Mouse (Mus musculus) CD4-positive, CD25-positive, alpha-beta regulatory T cell, adult 9 weeks (primary cell): ENCODE results near the gene Ssr2. TPM values are rescaled to one million over a fixed set of nuclear protein-coding genes. Genes with fewer than 3 reads are reported as not detected.

ENCODE experiments used
- polyA plus RNA-seq: library from polyadenylated mRNA; unstranded; fragments of 100-300 nt; shearing (Covaris generic); gene quantifications from one replicate; pipeline ENCODE4 v1.2.1, GENCODE M21; 2017

Gene Ssr2
- 146 TPM for polyA plus RNA-seq

DNA sequence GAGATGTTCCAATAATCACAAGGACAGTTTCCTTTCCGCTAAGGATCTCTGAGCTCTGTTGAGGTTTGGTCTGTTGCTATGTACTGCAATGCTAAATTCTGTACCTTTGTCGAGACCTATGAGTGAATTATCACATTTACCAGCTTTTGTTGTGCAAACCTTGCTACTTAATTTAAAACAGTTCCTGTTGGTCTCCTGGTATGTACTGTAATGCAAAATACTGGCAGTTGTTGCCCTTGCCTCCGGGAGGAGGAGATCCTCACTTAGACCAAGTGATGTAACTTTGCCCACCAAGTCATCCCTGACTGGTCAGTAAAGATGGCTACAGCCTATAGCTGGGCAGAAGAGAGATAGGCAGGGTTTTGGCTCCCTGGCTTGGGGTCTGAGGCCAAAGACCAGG, at the start of gene Ssr2:
Ssr2 (plus strand) TSS at position 337 of the 400 bp plus-strand sequence.

DNA sequence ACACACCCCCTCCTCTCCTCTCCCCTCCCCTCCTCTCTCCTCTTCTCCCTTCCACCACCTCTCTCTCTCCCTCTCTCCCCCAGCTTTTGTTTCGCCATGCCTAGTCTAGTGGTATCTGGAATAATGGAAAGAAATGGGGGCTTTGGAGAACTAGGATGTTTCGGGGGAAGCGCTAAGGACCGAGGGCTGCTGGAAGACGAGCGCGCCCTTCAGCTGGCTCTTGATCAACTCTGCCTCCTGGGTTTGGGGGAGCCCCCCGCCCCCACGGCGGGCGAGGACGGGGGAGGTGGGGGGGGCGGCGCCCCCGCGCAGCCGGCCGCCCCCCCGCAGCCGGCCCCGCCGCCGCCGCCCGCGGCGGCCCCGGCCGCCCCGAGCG, 43.4 kb upstream of the Ssr2 start, which contains the start of gene Mex3a:
Mex3a (plus strand) TSS at position 97 of the 376 bp plus-strand sequence.

DNA sequence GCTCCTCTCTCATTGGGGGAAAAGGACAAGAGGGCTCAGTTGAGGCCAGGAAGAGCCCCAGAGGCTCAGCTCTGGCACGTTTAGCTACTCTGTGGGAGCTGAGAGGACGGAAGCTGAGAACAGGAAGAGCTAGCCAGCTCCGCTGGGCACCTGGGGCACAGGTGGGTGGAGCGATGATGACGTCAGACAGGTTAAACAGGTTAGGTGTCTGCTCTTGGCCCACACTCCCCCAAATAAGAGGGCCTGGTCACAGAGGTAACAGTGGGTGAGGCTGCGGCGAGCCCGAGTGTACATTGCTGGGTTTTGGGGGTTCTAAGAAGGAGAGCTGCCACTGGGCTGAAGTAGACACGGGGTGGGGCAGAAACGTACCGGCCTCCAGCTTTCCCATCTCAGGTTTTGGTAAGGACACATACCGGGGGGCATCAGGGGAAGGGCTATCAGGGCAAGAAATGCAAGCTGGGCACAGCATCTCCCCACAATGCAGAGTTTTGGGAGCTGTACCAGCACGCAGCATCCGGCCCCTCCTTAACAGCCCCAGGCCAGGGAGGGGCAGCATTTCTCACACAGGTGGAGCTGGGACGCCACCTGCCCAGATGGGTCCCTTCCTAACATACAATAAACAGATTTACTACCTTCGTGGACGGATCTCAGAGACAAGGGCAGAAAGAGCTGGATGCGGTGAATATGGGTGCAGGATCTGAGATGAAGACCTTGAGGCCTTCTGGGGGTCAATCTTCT, 27.3 kb upstream of the Ssr2 start, which contains the start of gene Rab25:
Rab25 (minus strand) TSS at position 121 of the 738 bp plus-strand sequence.

DNA sequence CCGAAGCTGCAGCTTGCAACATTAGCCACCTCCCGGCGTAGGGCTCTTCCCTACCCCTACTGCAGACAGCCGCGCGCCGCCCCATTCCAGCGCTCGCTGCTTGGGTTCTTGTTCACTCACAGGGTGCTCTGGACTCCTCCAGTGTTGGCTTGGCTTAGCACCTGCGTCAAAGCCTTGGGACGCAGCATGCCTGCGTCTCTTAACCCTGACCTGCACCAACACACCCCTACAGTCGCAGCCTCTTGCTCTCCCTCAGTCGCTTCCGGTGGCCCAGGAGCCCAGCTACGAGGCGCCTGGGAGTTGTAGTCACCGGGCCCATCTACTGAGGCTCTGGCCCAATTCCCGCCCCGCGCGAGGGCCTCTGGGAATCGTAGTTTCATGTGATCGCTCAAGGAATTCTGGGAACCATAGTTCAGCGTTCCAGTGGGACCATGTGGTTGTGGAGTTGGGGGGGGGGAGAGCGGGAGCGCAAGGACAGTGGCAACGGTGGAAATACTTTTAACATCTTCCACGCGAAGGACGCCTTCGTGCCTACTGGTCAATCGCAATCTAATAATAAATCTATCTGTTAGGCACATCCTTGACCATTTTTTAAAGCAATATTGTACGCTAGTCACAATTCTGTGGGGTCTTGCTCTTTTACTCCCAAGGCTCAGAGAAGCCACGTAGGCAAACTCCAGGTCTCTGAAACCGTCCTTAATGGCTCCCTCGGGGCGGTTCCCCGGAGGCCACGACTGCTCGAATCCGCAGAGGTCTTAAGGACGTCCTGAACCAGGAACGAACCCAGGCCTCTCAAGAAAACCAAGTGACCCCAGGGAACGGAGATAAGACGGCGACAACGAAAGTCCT, 22.8 kb upstream of the Ssr2 start, which contains the start of gene Lamtor2:
Lamtor2 (minus strand) TSS at position 399 of the 849 bp plus-strand sequence.

DNA sequence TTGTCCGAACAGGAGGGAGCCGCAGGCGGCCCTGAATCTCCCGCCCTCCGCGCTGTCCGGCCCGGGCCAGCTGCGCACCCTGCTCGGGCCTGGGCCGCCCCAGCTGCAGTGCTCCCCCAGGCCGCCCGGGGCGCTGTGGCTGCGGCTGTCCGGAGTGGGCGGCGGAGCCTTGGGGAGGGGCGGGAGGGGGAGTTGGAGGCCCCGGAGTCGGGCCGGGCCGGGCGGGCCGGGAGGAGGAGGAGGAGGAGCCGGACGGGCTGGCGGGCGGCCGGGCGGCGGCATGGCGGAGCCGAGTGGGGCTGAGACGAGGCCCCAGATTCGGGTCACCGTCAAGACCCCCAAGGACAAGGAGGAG, 22.2 kb upstream of the Ssr2 start, which contains the start of gene Ubqln4:
Ubqln4 (plus strand) TSS at position 234 of the 355 bp plus-strand sequence.

DNA sequence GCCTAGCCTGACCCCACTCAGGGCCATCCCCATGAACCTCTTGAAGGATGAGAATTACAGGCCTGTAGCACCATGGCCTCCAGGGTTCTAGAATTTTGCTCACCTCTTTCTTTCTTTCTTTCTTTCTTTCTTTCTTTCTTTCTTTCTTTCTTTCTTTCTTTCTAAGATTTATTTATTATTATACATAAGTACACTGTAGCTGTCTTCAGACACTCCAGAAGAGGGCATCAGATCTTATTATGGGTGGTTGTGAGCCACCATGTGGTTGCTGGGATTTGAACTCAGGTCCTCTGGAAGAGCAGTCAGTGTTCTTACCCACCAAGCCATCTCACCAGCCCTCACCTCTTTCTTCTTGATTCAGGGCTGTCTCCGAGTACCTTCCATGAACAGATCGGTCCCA, 30.0 kb downstream of the Ssr2 start, which contains the start of gene Arhgef2:
Arhgef2 (plus strand) TSS at position 301 of the 400 bp plus-strand sequence.

Other genes with a start within 250 kb of the Ssr2 start
- gene Tmem79, start 239.7 kb upstream of the Ssr2 start, polyA plus RNA-seq = 1.4 TPM
- gene Smg5, start 239.6 kb upstream of the Ssr2 start, polyA plus RNA-seq = 47.8 TPM
- not detected for gene Paqr6, start 211.3 kb upstream of the Ssr2 start, polyA plus RNA-seq
- not detected for gene Bglap3, start 203.1 kb upstream of the Ssr2 start, polyA plus RNA-seq
- not detected for gene Bglap2, start 197.2 kb upstream of the Ssr2 start, polyA plus RNA-seq
- gene Bglap, start 191.4 kb upstream of the Ssr2 start, polyA plus RNA-seq = not detected
- 44.0 TPM for gene Pmf1, start 165.5 kb upstream of the Ssr2 start, polyA plus RNA-seq
- gene Slc25a44, start 150.7 kb upstream of the Ssr2 start, polyA plus RNA-seq = 25.6 TPM
- gene Sema4a, start 114.7 kb upstream of the Ssr2 start, polyA plus RNA-seq = 80.1 TPM
- 9.1 TPM for gene Lmna, start 65.9 kb upstream of the Ssr2 start, polyA plus RNA-seq
- 0.32 TPM for gene Mex3a, start 43.5 kb upstream of the Ssr2 start, polyA plus RNA-seq
- not detected for gene Rab25, start 27.6 kb upstream of the Ssr2 start, polyA plus RNA-seq
- gene Lamtor2, start 22.8 kb upstream of the Ssr2 start, polyA plus RNA-seq = 227 TPM
- gene Ubqln4, start 22.1 kb upstream of the Ssr2 start, polyA plus RNA-seq = 52.5 TPM
- gene Arhgef2, start 30.1 kb downstream of the Ssr2 start, polyA plus RNA-seq = 139 TPM
- gene Rxfp4, start 77.3 kb downstream of the Ssr2 start, polyA plus RNA-seq = not detected
- gene Khdc4, start 109.9 kb downstream of the Ssr2 start, polyA plus RNA-seq = 51.5 TPM
- 63.2 TPM for gene Rit1, start 141.0 kb downstream of the Ssr2 start, polyA plus RNA-seq
- 76.8 TPM for gene Syt11, start 199.3 kb downstream of the Ssr2 start, polyA plus RNA-seq